Mouse (Mus musculus) forebrain, embryonic 14.5 days (tissue): ENCODE data around the gene Ano7. TPM values are rescaled to one million over a fixed set of nuclear protein-coding genes. Genes with fewer than 3 reads are reported as not detected.
A peak's percentile ranks its signal among the peaks of the same experiment; 100 is the strongest.
"Not testable (repeated sequence)": the region's sequence is repeated elsewhere in the genome, so short reads cannot be mapped to it uniquely, and the experiment has no call there.

Experiments used
- ATAC-seq: fragments of 200-750 bp; cut with Nextera tagmentation; 2 replicates; pipeline ENCODE4 v1.8.0; 2017; ENCODE audit warnings: mild to moderate bottlenecking, moderate library complexity
- DNase-seq: peaks from one replicate; pipeline ENCODE4 v3.0.0-alpha.2; 2015; ENCODE audit warnings: low spot score
- H3K27ac ChIP-seq: fragments of 300-500 bp; sonication (generic); 2 replicates; pipeline ENCODE4 v1.5.1; 2014; ENCODE audit warnings: low read depth, mild to moderate bottlenecking, control low read depth, low read length, moderate library complexity
- H3K27me3 ChIP-seq: fragments of 300-500 bp; sonication (generic); replicated peaks from 2 replicates; pipeline ENCODE4 v1.6.1; 2014; ENCODE audit warnings: low read length, control low read depth, mixed read lengths; ENCODE audit not compliant: control insufficient read depth, insufficient read depth
- H3K36me3 ChIP-seq: fragments of 300-500 bp; sonication (generic); 2 replicates; pipeline ENCODE4 v1.6.1; 2014; ENCODE audit warnings: low read length, control low read depth; ENCODE audit not compliant: control insufficient read depth, insufficient read depth
- H3K4me1 ChIP-seq: fragments of 300-500 bp; sonication (generic); 2 replicates; pipeline ENCODE4 v1.6.1; 2014; ENCODE audit warnings: antibody characterized with exemption, low read length, control low read depth; ENCODE audit not compliant: control insufficient read depth, insufficient read depth
- H3K4me2 ChIP-seq: fragments of 300-500 bp; sonication (generic); 2 replicates; pipeline ENCODE4 v1.6.1; 2014; ENCODE audit warnings: mild to moderate bottlenecking, control low read depth, low read length
- H3K4me3 ChIP-seq: fragments of 300-500 bp; sonication (generic); 2 replicates; pipeline ENCODE4 v1.5.1; 2014; ENCODE audit warnings: low read depth, low read length, control low read depth
- H3K9ac ChIP-seq: fragments of 300-500 bp; sonication (generic); 2 replicates; pipeline ENCODE4 v1.6.1; 2014; ENCODE audit warnings: mild to moderate bottlenecking, low read length, control low read depth, moderate library complexity
- H3K9me3 ChIP-seq: fragments of 300-500 bp; sonication (generic); replicated peaks from 2 replicates; pipeline ENCODE4 v1.6.1; 2016; ENCODE audit warnings: low read length, control low read depth, mixed read lengths; ENCODE audit not compliant: control insufficient read depth
- WGBS: fragments of 180-500 bp; shearing (Covaris S2); extraction: QIAGEN DNeasy Blood & Tissue Kit; methylation state at CpG from one replicate; pipeline ENCODE4 v1.1.7; 2014; 5-methylcytosine and 5-hydroxymethylcytosine counted together
- microRNA-seq: library from miRNA; unstranded; fragments of <30 nt; microRNA quantifications from one replicate; pipeline ENCODE4, GENCODE M21; 2016
- polyA plus RNA-seq: library from polyadenylated mRNA; unstranded; fragments of >200 nt; fragmentation: Nextera tagmentation; extraction: Ambion mirVana; gene quantifications from 2 replicates; pipeline ENCODE4 v1.2.1, GENCODE M21; 2014

Gene Ano7
- polyA plus RNA-seq, 1 experiment from 2014 or later = not detected

DNA sequence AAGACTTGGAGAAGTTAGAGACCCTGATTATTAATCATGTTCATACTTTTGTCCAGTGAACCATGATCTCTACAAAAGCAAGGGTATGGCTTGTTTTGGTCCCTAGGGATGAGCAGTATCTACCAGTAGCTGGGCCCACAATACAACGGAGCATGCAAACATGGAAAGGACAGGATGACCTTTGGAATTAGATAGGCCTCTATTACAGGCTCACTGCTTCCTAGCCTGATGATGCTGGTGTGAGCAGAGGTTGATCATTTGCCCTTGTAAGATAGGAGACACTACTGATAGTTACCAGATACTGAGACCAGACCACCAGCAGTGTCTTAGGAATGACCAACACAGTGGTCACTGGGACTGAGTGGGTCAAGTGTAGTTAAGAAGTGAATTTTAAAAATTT is 65.6 kb downstream of the Ano7 start:
- ATAC-seq = no peak
- peaks cover 45% of the 10 kb centered on the region for H3K36me3 ChIP-seq

DNA sequence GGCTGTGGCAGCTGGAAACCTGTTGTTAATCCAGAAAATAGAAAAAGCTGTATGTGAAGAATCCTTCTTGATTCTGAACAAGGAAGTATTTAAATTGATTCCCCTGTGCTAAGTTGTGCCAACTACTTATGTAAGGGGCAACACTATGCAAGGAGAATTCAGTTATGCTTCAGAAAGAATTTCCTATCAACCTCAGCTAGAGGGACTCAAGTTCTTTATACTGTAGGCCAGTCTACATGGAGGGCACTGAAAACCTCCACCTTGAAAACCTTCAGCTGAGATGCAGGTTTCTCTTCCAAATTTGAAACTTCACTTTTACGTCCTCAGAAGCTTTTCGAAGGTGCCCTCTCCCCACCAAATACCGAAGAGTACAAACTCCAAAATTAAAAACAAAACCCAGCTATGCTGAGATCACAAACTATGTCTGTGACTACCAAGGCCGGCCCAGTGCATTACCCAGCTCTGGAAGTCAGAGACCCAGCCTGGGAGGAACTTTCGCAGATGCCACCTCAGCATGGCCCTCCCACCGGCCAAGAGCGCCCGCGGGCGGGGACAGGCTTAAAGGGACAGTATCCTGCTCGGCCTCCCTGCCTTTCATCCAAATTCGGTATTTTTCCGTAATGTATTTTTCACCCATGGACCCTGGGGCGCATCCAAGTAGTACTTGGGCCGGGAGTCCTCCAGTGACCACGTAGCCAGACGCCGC is 70.8 kb downstream of the Ano7 start:
- peak overlapping the region; percentile 48; the same call in 1 of the 2 replicates for H3K27ac ChIP-seq
- no peaks in the 10 kb centered on the region for H3K27me3 ChIP-seq
- WGBS = 6% methylated on average over 18 of the region's 18 CpGs
- peak overlapping the region; percentile 77 for H3K9ac ChIP-seq
- peak overlapping the region; percentile 75 for H3K4me3 ChIP-seq
- peak; percentile 59 for DNase-seq
- H3K9me3 ChIP-seq = no peaks in the 10 kb centered on the region
- no peaks in the 10 kb centered on the region for H3K4me1 ChIP-seq
- H3K36me3 ChIP-seq = peaks cover 15% of the 10 kb centered on the region
- peak; percentile 68 for ATAC-seq
- peak overlapping the region; percentile 97 for H3K4me2 ChIP-seq

More for the DNA sequence above, 65.6 kb downstream of the Ano7 start:
- no peak overlapping the region for H3K4me3 ChIP-seq
- H3K27me3 ChIP-seq = no peaks in the 10 kb centered on the region
- H3K27ac ChIP-seq = no peak overlapping the region
- WGBS = 93% methylated on average over 1 of the region's 1 CpGs
- H3K9me3 ChIP-seq = no peaks in the 10 kb centered on the region
- no peaks in the 10 kb centered on the region for H3K4me1 ChIP-seq
- no peak for DNase-seq
- no peak overlapping the region for H3K9ac ChIP-seq
- no peak overlapping the region for H3K4me2 ChIP-seq

DNA sequence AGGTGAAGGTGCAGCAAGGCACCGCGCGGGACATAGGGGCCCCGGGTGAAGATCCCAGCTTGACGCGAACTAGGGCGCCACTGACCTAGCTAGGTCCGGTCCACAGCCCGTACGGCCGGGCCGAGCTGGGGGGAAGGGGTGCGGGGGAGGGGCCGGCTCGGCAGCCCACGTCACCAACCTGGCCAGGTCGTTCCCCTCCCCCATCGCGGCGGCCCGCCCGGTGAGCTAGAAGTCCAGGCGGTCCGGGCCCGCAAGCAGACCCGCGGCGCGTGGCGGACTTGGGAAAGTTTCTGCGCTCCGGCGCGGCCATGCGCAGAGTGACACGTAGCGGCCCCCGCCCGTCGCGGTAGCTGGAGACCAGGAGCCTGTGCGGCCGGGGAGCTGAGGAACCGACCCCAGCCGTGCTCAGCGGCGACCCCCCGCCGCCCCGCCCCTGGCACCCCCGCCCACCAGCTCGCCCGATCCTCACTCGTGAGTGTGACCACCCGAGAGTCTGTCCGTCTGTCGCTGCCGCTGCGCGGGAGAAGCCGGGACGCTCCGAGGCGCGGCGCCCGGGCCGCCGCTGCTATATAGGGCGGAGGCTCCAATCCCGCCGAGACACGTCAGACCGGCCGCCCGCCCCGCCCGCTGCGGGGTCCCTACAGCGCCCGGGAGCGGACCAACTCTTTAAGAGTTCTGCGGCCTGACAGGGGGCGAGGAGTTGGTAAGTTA is 71.5 kb downstream of the Ano7 start:
- ATAC-seq (peak; percentile 95), DNase-seq (peak; percentile 73)
- Histone ChIP-seq H3K27ac (peak overlapping the region; percentile 48; the same call in 1 of the 2 replicates), H3K4me2 (peak overlapping the region; percentile 97), H3K9ac (peak overlapping the region; percentile 77), H3K4me1 (no peaks in the 10 kb centered on the region), H3K27me3 (no peaks in the 10 kb centered on the region), H3K9me3 (no peaks in the 10 kb centered on the region), H3K36me3 (peaks cover 10% of the 10 kb centered on the region), H3K4me3 (peak overlapping the region; percentile 75)
- WGBS = 0% methylated on average over 66 of the region's 84 CpGs

DNA sequence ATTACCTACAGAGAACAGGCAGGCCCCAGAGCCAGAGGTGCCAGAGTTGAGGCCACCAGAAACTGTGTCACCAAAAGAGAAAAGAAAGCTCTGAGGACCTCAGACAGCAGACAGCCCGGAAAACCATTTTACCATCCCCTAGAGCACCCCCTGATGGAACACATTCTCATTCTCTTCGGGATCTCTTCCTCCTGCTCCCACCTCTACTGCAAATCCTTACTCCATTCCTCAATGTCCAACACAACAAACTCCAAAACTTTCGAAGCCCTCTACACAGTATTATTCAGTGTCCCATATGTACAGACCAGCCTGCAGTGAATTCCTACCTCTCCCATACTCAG is 72.1 kb downstream of the Ano7 start:
- ATAC-seq = no peak
- H3K9ac ChIP-seq = peak overlapping the region; percentile 77
- no peak for DNase-seq
- no peaks in the 10 kb centered on the region for H3K27me3 ChIP-seq
- H3K4me3 ChIP-seq = peak overlapping the region; percentile 75
- no peaks in the 10 kb centered on the region for H3K4me1 ChIP-seq
- H3K4me2 ChIP-seq = peak overlapping the region; percentile 97
- H3K36me3 ChIP-seq = peaks cover 5% of the 10 kb centered on the region
- no peaks in the 10 kb centered on the region for H3K9me3 ChIP-seq
- 18% methylated on average over 3 of the region's 3 CpGs for whole genome bisulfite sequencing
- H3K27ac ChIP-seq = peak overlapping the region; percentile 48; the same call in 1 of the 2 replicates

DNA sequence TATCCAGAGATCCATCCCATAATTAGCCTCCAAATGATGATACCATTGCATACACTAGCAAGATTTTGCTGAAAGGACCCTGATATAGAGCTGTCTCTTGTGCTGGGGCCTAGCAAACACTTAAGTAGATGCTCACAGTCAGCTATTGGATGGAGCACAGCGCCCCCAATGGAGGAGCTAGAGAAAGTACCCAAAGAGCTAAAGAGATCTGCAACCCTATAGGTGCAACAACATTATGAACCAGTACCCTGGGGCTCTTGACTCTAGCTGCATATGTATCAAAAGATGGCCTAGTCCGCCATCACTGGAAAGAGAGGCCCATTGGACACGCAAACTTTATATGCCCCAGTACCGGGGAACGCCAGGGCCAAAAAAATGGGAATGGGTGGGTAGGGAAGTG is 76.4 kb downstream of the Ano7 start:
- 80% methylated on average over 5 of the region's 5 CpGs for WGBS
- not testable (repeated sequence) for ATAC-seq

DNA sequence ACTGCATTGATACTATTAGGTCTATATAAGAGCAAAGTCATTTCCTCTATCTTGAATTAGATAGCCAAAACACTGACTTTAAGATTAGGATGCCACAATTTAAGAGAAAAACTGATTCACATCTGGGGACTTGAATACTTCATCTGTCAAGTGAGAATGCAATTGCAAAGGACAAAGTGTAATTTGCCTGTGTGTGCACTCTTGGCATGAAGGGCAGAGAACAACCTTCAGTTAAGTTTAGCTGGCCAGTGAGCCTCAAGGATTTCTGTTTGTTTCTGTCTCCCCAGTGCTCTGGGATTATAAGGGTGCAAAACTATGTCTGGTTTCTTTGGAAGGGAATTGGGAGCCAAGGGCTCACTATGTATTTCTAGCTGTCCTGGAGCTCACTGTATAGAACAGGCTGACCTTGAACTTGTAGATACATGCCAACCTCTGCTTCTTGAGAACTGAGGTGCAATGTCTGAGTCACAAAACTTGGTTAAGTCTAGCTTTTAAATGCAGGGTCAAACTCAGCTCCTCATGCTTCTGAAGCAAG is 80.1 kb downstream of the Ano7 start:
- no peak overlapping the region for H3K4me2 ChIP-seq
- no peak for ATAC-seq
- no peaks in the 10 kb centered on the region for H3K27me3 ChIP-seq
- no peaks in the 10 kb centered on the region for H3K36me3 ChIP-seq
- H3K4me1 ChIP-seq = no peaks in the 10 kb centered on the region
- no peak overlapping the region for H3K27ac ChIP-seq
- H3K4me3 ChIP-seq = no peak overlapping the region
- no peak overlapping the region for H3K9ac ChIP-seq
- DNase-seq = no peak
- H3K9me3 ChIP-seq = no peaks in the 10 kb centered on the region

More for the DNA sequence above, 76.4 kb downstream of the Ano7 start:
- not testable (repeated sequence) for H3K36me3 ChIP-seq, H3K4me3 ChIP-seq, H3K27me3 ChIP-seq, DNase-seq, H3K9ac ChIP-seq, H3K4me2 ChIP-seq, H3K9me3 ChIP-seq, H3K4me1 ChIP-seq, H3K27ac ChIP-seq

Small RNA genes lying within 50 kb of the gene (microRNA-seq; reads per million reads assigned to microRNA genes)
- gene Mir6345 (not detected), gene Mir6902 (0.40 reads per million)

Other genes with a start within 250 kb of the Ano7 start
- gene Agxt, start 238.7 kb upstream of the Ano7 start, polyA plus RNA-seq = not detected in 2 replicates
- gene 2310007B03Rik, start 213.0 kb upstream of the Ano7 start, polyA plus RNA-seq = 0.10 and 0.19 TPM in 2 replicates
- gene Crocc2, start 205.2 kb upstream of the Ano7 start, polyA plus RNA-seq = 0.19 and 0.56 TPM in 2 replicates
- 1.8 and 2.5 TPM in 2 replicates for gene Sned1, start 138.1 kb upstream of the Ano7 start, polyA plus RNA-seq
- 21.9 and 28.0 TPM in 2 replicates for gene Mterf4, start 68.0 kb upstream of the Ano7 start, polyA plus RNA-seq
- 48.9 and 62.4 TPM in 2 replicates for gene Ppp1r7, start 31.1 kb upstream of the Ano7 start, polyA plus RNA-seq
- gene Pask, start 30.4 kb upstream of the Ano7 start, polyA plus RNA-seq = 5.6 and 6.9 TPM in 2 replicates
- gene Hdlbp, start 104.9 kb downstream of the Ano7 start, polyA plus RNA-seq = 63.8 and 73.8 TPM in 2 replicates
- 2.9 and 3.7 TPM in 2 replicates for gene Farp2, start 138.1 kb downstream of the Ano7 start, polyA plus RNA-seq